Mouse (Mus musculus) kidney, postnatal 0 days (tissue): ENCODE results near the gene Tmed8. TPM values are rescaled to one million over a fixed set of nuclear protein-coding genes. Genes with fewer than 3 reads are reported as not detected.

Experiments
- ATAC-seq: fragments of 200-750 bp; cut with Nextera tagmentation; replicated peaks from 2 replicates; pipeline ENCODE4 v1.8.0; 2017; ENCODE audit warnings: low read depth, moderate number of reproducible peaks, moderate TSS enrichment, moderate library complexity; ENCODE audit not compliant: low FRiP score
- DNase-seq: peaks from one replicate; pipeline ENCODE4 v3.0.0-alpha.2; 2016; ENCODE audit warnings: low spot score
- H3K27ac ChIP-seq: fragments of 300-500 bp; sonication (generic); 2 replicates; pipeline ENCODE4 v1.5.1; 2014; ENCODE audit warnings: mild to moderate bottlenecking
- H3K27me3 ChIP-seq: fragments of 300-500 bp; sonication (generic); 2 replicates; pipeline ENCODE4 v1.6.1; 2014; ENCODE audit warnings: low read length, mixed read lengths; ENCODE audit not compliant: insufficient read depth
- H3K36me3 ChIP-seq: fragments of 300-500 bp; sonication (generic); 2 replicates; pipeline ENCODE4 v1.6.1; 2014; ENCODE audit warnings: low read length, mixed read lengths; ENCODE audit not compliant: insufficient read depth
- H3K4me1 ChIP-seq: fragments of 300-500 bp; sonication (generic); replicated peaks from 2 replicates; pipeline ENCODE4 v1.6.1; 2014; ENCODE audit warnings: antibody characterized with exemption, low read length, mixed read lengths; ENCODE audit not compliant: insufficient read depth
- H3K4me2 ChIP-seq: fragments of 300-500 bp; sonication (generic); 2 replicates; pipeline ENCODE4 v1.6.1; 2014; ENCODE audit warnings: mild to moderate bottlenecking, low read length, moderate library complexity, mixed read lengths
- H3K4me3 ChIP-seq: fragments of 300-500 bp; sonication (generic); replicated peaks from 2 replicates; pipeline ENCODE4 v1.5.1; 2014; ENCODE audit warnings: low read depth, low read length
- H3K9ac ChIP-seq: fragments of 300-500 bp; sonication (generic); 2 replicates; pipeline ENCODE4 v1.6.1; 2014; ENCODE audit warnings: low read depth, low read length
- H3K9me3 ChIP-seq: fragments of 300-500 bp; sonication (generic); replicated peaks from 2 replicates; pipeline ENCODE4 v1.6.1; 2016; ENCODE audit warnings: low read length, inconsistent platforms, mixed read lengths
- CTCF ChIP-seq: IDR thresholded peaks from 2 replicates; pipeline ENCODE4 v1.5.1; 2016; ENCODE audit warnings: antibody characterized with exemption, low read depth, mild to moderate bottlenecking, moderate library complexity
- WGBS: fragments of 180-500 bp; shearing (Covaris S2); extraction: QIAGEN DNeasy Blood & Tissue Kit; methylation state at CpG from one replicate; pipeline ENCODE4 v1.1.7; 2014; 5-methylcytosine and 5-hydroxymethylcytosine counted together
- polyA plus RNA-seq: library from polyadenylated mRNA; unstranded; fragments of >200 nt; fragmentation: Nextera tagmentation; extraction: Ambion mirVana; gene quantifications from 2 replicates; pipeline ENCODE4 v1.2.1, GENCODE M21; 2015

Gene Tmed8
- polyA plus RNA-seq, 1 experiment from 2014 or later, result 1.7 TPM

DNA sequence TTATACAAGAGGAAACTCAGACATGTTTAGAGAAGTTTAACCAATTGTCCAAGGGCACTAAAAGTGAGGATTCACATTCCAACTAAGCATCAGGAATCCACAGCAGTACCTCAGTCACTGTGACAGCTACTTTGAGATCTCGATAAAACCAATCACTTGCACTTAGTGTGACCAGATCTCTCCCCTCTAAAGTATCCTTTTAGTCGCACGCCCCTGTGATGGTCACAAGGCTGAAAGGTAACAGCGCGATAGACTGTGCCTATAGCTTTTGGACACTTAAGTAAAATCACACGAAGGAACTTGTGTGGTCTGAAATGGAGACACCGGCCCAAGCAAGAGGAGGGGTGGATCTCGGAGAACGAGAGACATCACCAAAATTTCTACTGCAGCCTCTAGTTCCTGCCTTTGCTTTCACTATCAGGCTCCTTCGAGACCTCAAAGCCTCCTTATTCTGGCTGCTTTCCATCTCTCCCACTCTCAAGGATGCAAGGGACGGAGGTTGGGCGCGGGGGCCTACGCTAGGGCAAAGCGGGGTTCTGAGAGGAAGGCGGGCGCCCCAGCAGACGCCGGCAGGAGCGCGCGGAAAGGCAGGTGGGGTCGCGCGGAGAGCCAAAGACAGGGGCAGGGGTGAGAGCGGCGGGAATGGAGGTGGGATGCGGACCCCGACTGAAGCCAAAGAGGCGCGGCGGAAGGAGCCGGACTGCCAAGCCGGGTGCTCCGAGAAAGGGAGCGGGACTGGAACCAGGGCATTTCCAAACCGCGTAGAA is 865 bp downstream of the Tmed8 start, which contains the start of gene Samd15:
Gene Samd15, plus strand, starts transcription at position 518 of the 767 bp plus-strand sequence.
- H3K9me3 ChIP-seq, result no peaks in the 10 kb centered on the region
- H3K36me3 ChIP-seq, result no peaks in the 10 kb centered on the region
- H3K27me3 ChIP-seq, result no peaks in the 10 kb centered on the region
- peak within 1 kb of the TSS; percentile 87 for H3K9ac ChIP-seq
- H3K4me3 ChIP-seq, result peak within 1 kb of the TSS; percentile 88
- peak; percentile 52; the same call in 1 of the 2 replicates for ATAC-seq
- TF ChIP-seq CTCF, result no peak
- peak within 1 kb of the TSS; percentile 81 for H3K4me2 ChIP-seq
- peak; percentile 57 for DNase-seq
- peak within 1 kb of the TSS; percentile 77 for H3K27ac ChIP-seq
- no peaks in the 10 kb centered on the region for H3K4me1 ChIP-seq
- under 1% methylated on average over 38 of the region's 38 CpGs for WGBS

DNA sequence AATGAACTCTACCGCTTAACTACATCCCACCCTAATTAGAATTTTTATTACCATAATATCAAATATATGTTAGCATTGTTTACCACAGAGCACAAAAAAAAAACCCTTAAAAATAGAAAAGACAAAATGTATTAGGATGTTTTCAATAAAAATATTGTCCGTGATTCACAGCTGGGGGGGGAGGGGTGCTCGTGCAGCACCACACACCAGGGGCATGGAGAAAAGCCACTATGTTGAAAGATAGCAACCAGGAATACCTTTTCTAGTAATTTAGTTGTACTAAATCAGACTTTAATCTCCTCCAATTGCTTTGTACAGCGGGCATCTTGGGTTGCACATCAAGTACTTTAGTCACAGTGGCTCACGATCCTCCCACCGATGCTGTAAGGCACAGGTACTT is 1.5 kb downstream of the Tmed8 start:
- H3K36me3 ChIP-seq, result no peaks in the 10 kb centered on the region
- ATAC-seq (no peak), DNase-seq (no peak)
- no peak for TF ChIP-seq CTCF
- no peaks in the 10 kb centered on the region for H3K9me3 ChIP-seq
- peak overlapping the region; percentile 88; the same call in 1 of the 2 replicates for H3K4me3 ChIP-seq
- H3K27me3 ChIP-seq, result no peaks in the 10 kb centered on the region
- no peak overlapping the region for H3K27ac ChIP-seq
- H3K4me1 ChIP-seq, result no peaks in the 10 kb centered on the region
- H3K4me2 ChIP-seq, result peak overlapping the region; percentile 81
- WGBS, result 45% methylated on average over 6 of the region's 6 CpGs
- no peak overlapping the region for H3K9ac ChIP-seq

DNA sequence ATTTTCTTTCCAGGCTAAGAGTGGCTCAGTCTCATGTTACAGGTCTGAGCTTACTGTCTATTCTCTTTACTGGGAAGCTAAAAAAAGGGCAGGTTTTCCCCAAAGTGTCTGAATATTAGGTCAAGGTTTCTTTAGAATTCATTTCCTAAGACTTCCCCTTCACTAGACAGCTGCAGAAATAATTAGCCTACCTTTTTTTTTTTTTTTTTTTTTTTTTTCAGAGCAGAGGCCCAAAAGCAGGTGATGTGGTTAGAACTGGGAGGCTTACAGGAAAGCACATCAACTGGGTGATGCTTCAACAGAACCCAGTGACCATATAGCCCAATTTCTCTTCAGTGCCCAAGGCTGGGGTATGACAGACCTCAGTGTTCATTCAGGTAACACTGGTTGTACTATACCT is 3.9 kb downstream of the Tmed8 start:
- Histone ChIP-seq H3K27ac (no peak overlapping the region), H3K9ac (no peak overlapping the region), H3K4me2 (no peak overlapping the region), H3K4me1 (no peaks in the 10 kb centered on the region), H3K9me3 (no peaks in the 10 kb centered on the region), H3K4me3 (no peak overlapping the region), H3K36me3 (no peaks in the 10 kb centered on the region), H3K27me3 (no peaks in the 10 kb centered on the region)
- ATAC-seq (no peak), DNase-seq (no peak)
- TF ChIP-seq CTCF, result no peak

DNA sequence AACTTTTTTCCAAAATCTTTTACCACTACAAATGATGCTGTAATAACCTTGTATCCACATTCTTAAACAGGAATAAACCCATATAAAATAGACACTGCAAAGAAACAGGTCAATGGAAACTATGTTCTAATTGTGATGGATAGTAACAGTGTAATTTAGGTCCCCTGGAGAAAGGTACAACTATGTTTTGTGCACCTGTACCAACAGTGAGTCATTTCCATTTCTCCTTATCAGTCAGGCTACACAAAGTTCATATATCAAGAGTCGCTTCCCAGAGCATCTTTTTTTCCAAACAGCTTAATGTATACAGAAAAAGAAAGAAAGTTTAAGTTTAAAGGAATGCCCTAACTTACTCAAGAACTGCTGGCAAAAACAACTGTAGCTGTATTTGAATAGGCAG is 5.2 kb downstream of the Tmed8 start:
- ATAC-seq (no peak), DNase-seq (no peak)
- 74% methylated on average over 1 of the region's 1 CpGs for WGBS
- no peak overlapping the region for H3K4me3 ChIP-seq
- no peak overlapping the region for H3K27ac ChIP-seq
- no peak for TF ChIP-seq CTCF
- H3K9ac ChIP-seq, result no peak overlapping the region
- H3K4me2 ChIP-seq, result no peak overlapping the region
- H3K4me1 ChIP-seq, result no peaks in the 10 kb centered on the region
- no peaks in the 10 kb centered on the region for H3K27me3 ChIP-seq
- H3K9me3 ChIP-seq, result no peaks in the 10 kb centered on the region
- H3K36me3 ChIP-seq, result no peaks in the 10 kb centered on the region

DNA sequence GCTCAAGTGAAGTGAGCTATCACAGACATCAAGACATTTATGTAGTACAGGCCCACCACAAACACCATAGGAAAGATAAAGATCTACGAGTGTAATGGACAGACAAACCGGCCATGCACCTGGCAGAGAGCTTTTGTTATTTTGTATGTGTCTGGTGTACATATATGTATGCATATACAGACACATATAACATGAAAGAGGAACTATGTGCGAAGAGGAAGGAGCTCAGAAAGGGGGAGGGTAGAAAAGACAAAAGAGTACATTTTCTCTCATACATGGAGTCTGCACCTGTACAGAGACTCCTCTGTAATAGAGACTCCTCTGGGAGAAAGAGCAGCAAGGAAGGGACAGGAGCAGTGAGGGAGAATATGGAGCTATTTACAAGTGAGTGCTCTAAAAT is 7.2 kb downstream of the Tmed8 start:
- no peak overlapping the region for H3K4me3 ChIP-seq
- H3K36me3 ChIP-seq, result no peaks in the 10 kb centered on the region
- no peaks in the 10 kb centered on the region for H3K9me3 ChIP-seq
- no peaks in the 10 kb centered on the region for H3K4me1 ChIP-seq
- ATAC-seq (no peak), DNase-seq (no peak)
- no peak overlapping the region for H3K4me2 ChIP-seq
- H3K27me3 ChIP-seq, result no peaks in the 10 kb centered on the region
- no peak overlapping the region for H3K27ac ChIP-seq
- no peak overlapping the region for H3K9ac ChIP-seq
- no peak for TF ChIP-seq CTCF
- 97% methylated on average over 3 of the region's 3 CpGs for WGBS

DNA sequence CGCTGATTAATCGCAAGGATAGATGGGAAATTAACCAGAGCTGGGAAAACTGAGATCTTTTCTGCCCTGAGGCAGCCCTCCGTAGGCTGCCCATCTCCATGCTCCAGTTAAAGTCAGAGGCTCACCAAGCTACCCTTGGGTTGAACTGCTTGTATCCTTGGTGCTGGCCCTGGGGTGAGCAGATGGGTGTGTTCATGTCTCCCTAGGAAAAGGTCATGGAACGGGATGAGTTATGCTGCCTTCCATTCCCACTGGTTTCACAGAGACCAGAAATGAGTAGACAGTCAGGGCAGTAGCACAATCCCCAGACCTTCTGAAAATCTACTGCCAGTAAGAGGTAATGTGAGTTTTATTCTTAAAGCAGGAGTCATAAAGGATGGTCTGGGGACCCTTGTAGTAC is 22.6 kb downstream of the Tmed8 start:
- ATAC-seq (no peak), DNase-seq (no peak)
- no peaks in the 10 kb centered on the region for H3K4me1 ChIP-seq
- H3K4me3 ChIP-seq, result no peak overlapping the region
- H3K9me3 ChIP-seq, result no peaks in the 10 kb centered on the region
- no peak overlapping the region for H3K9ac ChIP-seq
- H3K27me3 ChIP-seq, result no peaks in the 10 kb centered on the region
- H3K27ac ChIP-seq, result no peak overlapping the region
- H3K4me2 ChIP-seq, result no peak overlapping the region
- H3K36me3 ChIP-seq, result peaks cover 8% of the 10 kb centered on the region; the same call in 1 of the 2 replicates
- WGBS, result 87% methylated on average over 4 of the region's 4 CpGs
- no peak for TF ChIP-seq CTCF
